Mouse (Mus musculus): Measurements from ENCODE around the gene Lama4.

Gene Lama4

GRCm38 (mm10) chr10:39049581-39050294, 84.4 kb downstream of the Lama4 start:
- no peak for DNase-seq (ENCODE audit: low spot score in 2 of 2)

GRCm38 (mm10) chr10:39056050-39056449, 90.7 kb downstream of the Lama4 start:
- no peak for DNase-seq (ENCODE audit: low spot score in 2 of 2)

- peak in 1 of 2 experiments; percentile 45 for DNase-seq (ENCODE audit: low spot score in 2 of 2)
Observed at GRCm38 (mm10) chr10:39064732-39065131, 99.4 kb downstream of the Lama4 start.

- no peak for DNase-seq (ENCODE audit: low spot score in 2 of 2)
Observed at GRCm38 (mm10) chr10:39065449-39065848, 100.1 kb downstream of the Lama4 start.

- no peak for DNase-seq (ENCODE audit: low spot score in 2 of 2)
Observed at GRCm38 (mm10) chr10:39066061-39066460, 100.7 kb downstream of the Lama4 start.

GRCm38 (mm10) chr10:39066962-39067361, 101.6 kb downstream of the Lama4 start:
- peak; percentile 24 to 79 for DNase-seq (ENCODE audit: low spot score in 2 of 2)

GRCm38 (mm10) chr10:39072048-39072447, 106.7 kb downstream of the Lama4 start:
- no peak for DNase-seq (ENCODE audit: low spot score in 2 of 2)

- DNase-seq (ENCODE audit: low spot score in 2 of 2) = no peak
Observed at GRCm38 (mm10) chr10:39096981-39097380, 131.7 kb downstream of the Lama4 start.

- no peak for DNase-seq (ENCODE audit: low spot score in 2 of 2)
Observed at GRCm38 (mm10) chr10:39098746-39099145, 133.4 kb downstream of the Lama4 start.

GRCm38 (mm10) chr10:39104803-39105449, 139.6 kb downstream of the Lama4 start:
- DNase-seq (ENCODE audit: low spot score in 2 of 2) = no peak

- DNase-seq (ENCODE audit: low spot score in 2 of 2) = no peak
Observed at GRCm38 (mm10) chr10:39106413-39106812, 141.1 kb downstream of the Lama4 start.

- no peak for DNase-seq (ENCODE audit: low spot score in 2 of 2)
Observed at GRCm38 (mm10) chr10:39106935-39107334, 141.6 kb downstream of the Lama4 start.

- no peak for DNase-seq (ENCODE audit: low spot score in 2 of 2)
Observed at GRCm38 (mm10) chr10:39108837-39109488, 143.6 kb downstream of the Lama4 start.

- DNase-seq (ENCODE audit: low spot score in 2 of 2) = no peak
Observed at GRCm38 (mm10) chr10:39109489-39109874, 144.2 kb downstream of the Lama4 start.

- DNase-seq (ENCODE audit: low spot score in 2 of 2) = no peak
Observed at GRCm38 (mm10) chr10:39121412-39121811, 156.1 kb downstream of the Lama4 start.

GRCm38 (mm10) chr10:39133462-39134310, 168.4 kb downstream of the Lama4 start, which contains the start of the genes Fam229b and Tube1:
Gene Fam229b, minus strand, starts transcription at chr10:39133914.
Gene Tube1, plus strand, starts transcription at chr10:39133976.
- DNase-seq (ENCODE audit: low spot score in 2 of 2) = peak; percentile 71 to 89

- DNase-seq (ENCODE audit: low spot score in 2 of 2) = no peak
Observed at GRCm38 (mm10) chr10:39137766-39138165, 172.5 kb downstream of the Lama4 start.

GRCm38 (mm10) chr10:39138761-39139160, 173.4 kb downstream of the Lama4 start:
- DNase-seq (ENCODE audit: low spot score in 2 of 2) = no peak

GRCm38 (mm10) chr10:39140843-39141242, 175.5 kb downstream of the Lama4 start:
- no peak for DNase-seq (ENCODE audit: low spot score in 2 of 2)

GRCm38 (mm10) chr10:39141401-39141800, 176.1 kb downstream of the Lama4 start:
- DNase-seq (ENCODE audit: low spot score in 2 of 2) = no peak

GRCm38 (mm10) chr10:39142216-39142615, 176.9 kb downstream of the Lama4 start:
- DNase-seq (ENCODE audit: low spot score in 2 of 2) = no peak

GRCm38 (mm10) chr10:39156719-39157118, 191.4 kb downstream of the Lama4 start:
- DNase-seq (ENCODE audit: low spot score in 2 of 2) = no peak
